Mouse (Mus musculus) embryonic facial prominence, embryonic 15.5 days (tissue): ENCODE results near the gene Amdhd2. TPM values are rescaled to one million over a fixed set of nuclear protein-coding genes. Genes with fewer than 3 reads are reported as not detected.
A peak's percentile ranks its signal among the peaks of the same experiment; 100 is the strongest.

Experiments used
- ATAC-seq: fragments of 200-750 bp; cut with Nextera tagmentation; 2 replicates; pipeline ENCODE4 v1.8.0; 2017; ENCODE audit warnings: low read depth, moderate TSS enrichment; ENCODE audit not compliant: insufficient number of reproducible peaks, low FRiP score, low TSS enrichment
- H3K27ac ChIP-seq: fragments of 300-500 bp; sonication (generic); replicated peaks from 2 replicates; pipeline ENCODE4 v1.5.1; 2015; ENCODE audit warnings: mild to moderate bottlenecking, inconsistent platforms
- H3K27me3 ChIP-seq: fragments of 300-500 bp; sonication (generic); 2 replicates; pipeline ENCODE4 v1.6.1; 2015; ENCODE audit warnings: inconsistent platforms
- H3K36me3 ChIP-seq: fragments of 300-500 bp; sonication (generic); 2 replicates; pipeline ENCODE4 v1.6.1; 2015; ENCODE audit warnings: mild to moderate bottlenecking, inconsistent platforms
- H3K4me1 ChIP-seq: fragments of 300-500 bp; sonication (generic); 2 replicates; pipeline ENCODE4 v1.6.1; 2015; ENCODE audit warnings: inconsistent platforms
- H3K4me2 ChIP-seq: fragments of 300-500 bp; sonication (generic); replicated peaks from 2 replicates; pipeline ENCODE4 v1.6.1; 2015; ENCODE audit warnings: mild to moderate bottlenecking, inconsistent platforms
- H3K4me3 ChIP-seq: fragments of 300-500 bp; sonication (generic); replicated peaks from 2 replicates; pipeline ENCODE4 v1.5.1; 2015; ENCODE audit warnings: mild to moderate bottlenecking, inconsistent platforms
- H3K9ac ChIP-seq: fragments of 300-500 bp; sonication (generic); 2 replicates; pipeline ENCODE4 v1.6.1; 2015; ENCODE audit warnings: inconsistent platforms
- H3K9me3 ChIP-seq: fragments of 300-500 bp; sonication (generic); replicated peaks from 2 replicates; pipeline ENCODE4 v1.6.1; 2016; ENCODE audit warnings: inconsistent platforms
- WGBS: fragments of 180-500 bp; shearing (Covaris S2); methylation state at CpG from one replicate; pipeline ENCODE4 v1.1.7; 2015; 5-methylcytosine and 5-hydroxymethylcytosine counted together
- polyA plus RNA-seq: library from polyadenylated mRNA; unstranded; fragments of >200 nt; fragmentation: Nextera tagmentation; extraction: Ambion mirVana; gene quantifications from 2 replicates; pipeline ENCODE4 v1.2.1, GENCODE M21; 2015

Amdhd2 gene
- polyA plus RNA-seq, 1 experiment from 2014 or later: 37.5 TPM

DNA sequence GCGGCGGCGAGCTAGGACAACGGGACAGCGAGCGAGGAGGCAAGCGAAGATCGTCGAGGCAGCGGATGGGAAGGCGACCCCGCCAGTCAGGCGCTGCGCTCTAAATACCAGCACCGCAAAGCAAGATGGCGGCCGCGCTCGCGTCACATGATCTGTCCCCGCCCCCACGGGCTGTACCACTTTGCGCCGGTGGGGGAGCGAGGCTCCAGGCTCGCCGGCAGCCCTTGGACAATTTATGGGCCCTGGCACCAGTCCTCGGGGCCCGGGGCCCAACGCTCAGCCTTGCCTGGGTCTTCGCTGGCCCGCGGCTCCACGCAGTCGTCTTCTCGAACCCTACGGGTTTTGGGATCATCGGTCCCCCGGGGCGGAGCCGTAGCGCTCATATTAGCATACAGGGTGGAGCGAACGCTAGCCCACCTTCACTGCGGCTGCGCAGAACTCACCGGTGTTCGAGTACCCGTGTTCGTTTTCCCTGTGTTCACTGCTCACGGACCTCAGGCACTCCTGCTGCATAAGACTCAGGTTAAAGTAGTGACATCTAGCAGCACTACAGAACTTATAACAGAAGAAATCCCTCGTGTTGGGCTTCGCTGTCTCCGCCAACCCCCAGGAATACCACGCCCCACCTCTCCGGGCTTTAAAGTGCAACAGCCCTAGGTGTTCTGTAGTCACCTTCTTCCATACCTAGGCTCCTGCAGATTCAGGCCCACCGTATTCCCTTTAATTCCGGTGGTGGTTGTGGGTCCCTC lies 5.9 kb upstream of the Amdhd2 start, which contains the start of gene Atp6v0c:
TSS of gene Atp6v0c (minus strand) at position 386 of the 749 bp plus-strand sequence.
- H3K4me3 ChIP-seq: peak within 1 kb of the TSS; percentile 67
- peaks cover 17% of the 10 kb centered on the region for H3K36me3 ChIP-seq
- H3K27me3 ChIP-seq: no peaks in the 10 kb centered on the region
- under 1% methylated on average over 58 of the region's 58 CpGs for WGBS
- H3K4me2 ChIP-seq: peak within 1 kb of the TSS; percentile 81
- H3K9ac ChIP-seq: peak within 1 kb of the TSS; percentile 94
- H3K27ac ChIP-seq: peak within 1 kb of the TSS; percentile 99
- peaks cover 26% of the 10 kb centered on the region for H3K4me1 ChIP-seq
- peak; percentile 92 for ATAC-seq
- H3K9me3 ChIP-seq: no peaks in the 10 kb centered on the region

DNA sequence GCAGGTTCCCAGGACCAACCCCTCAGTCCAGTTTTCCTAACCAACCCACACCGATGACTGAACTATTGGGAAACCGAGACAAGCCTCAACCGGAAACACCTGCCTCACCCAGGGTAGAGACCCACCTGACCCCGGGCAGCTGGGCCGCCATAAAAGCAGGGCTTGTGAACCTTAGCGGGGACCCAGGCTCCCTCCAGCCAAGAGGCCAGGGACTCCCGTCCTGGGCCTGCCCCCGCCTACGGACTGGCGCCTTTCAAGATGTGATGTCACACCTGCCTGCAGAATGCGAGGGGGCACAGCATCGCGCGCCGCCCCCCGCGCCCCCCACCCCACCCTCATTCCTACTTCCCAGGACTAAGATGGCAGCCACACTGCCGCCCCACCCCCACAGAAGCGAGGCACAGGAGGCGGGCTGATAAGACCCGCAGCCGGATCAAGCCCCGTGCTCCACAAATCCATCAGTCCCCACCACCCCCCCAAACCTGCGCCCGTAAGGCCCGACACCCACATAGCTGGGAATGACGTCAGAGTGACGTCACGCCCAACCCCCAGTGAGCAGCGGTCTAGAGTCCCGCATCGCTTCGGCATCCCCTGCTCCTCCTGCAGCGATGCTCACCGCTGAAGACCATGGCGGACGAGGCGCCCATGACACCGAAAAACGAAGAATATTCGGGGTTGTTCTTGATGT lies 5.2 kb upstream of the Amdhd2 start:
- ATAC-seq: peak; percentile 35
- Histone ChIP-seq H3K27ac (peak overlapping the region; percentile 99), H3K27me3 (no peaks in the 10 kb centered on the region), H3K9me3 (no peaks in the 10 kb centered on the region), H3K4me1 (peaks cover 27% of the 10 kb centered on the region), H3K36me3 (peaks cover 17% of the 10 kb centered on the region), H3K9ac (peak overlapping the region; percentile 94), H3K4me3 (peak overlapping the region; percentile 67), H3K4me2 (peak overlapping the region; percentile 81)
- WGBS: under 1% methylated on average over 38 of the region's 41 CpGs

DNA sequence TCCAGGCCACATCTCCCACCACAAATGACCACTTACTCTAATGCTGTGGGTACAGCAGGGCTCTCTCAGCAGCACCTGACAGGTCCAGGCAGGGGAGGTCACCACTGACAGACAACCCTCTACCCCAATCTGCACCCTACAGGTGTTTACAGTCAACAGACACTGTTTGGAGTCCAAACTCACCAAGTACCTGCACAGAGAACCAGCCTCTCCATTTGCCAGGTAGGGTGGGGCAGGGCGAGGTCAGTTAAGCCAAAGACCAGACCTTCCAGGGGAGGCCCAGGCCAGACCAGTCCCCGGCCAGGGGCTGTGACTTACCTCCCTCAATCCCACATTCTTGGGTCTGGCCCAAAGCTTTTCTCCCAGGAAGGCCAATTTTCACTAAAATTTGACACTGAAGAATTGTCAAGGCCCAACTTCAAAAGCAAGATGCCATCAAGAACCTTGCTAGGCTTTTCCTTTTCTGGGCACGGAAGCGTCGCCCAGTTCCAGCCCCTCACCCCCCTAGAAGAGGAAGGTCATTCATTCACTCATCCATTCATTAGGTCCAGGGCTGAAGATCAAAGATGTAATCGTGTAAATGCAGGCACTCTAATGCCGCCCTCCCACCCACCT lies 4.4 kb upstream of the Amdhd2 start:
- 53% methylated on average over 7 of the region's 7 CpGs for WGBS
- ATAC-seq: no peak

GRCm38 (mm10) chr17:24167120-24167519 lies 3.6 kb upstream of the Amdhd2 start:
- no peaks in the 10 kb centered on the region for H3K9me3 ChIP-seq
- no peak overlapping the region for H3K27ac ChIP-seq
- H3K36me3 ChIP-seq: peaks cover 17% of the 10 kb centered on the region
- no peak overlapping the region for H3K9ac ChIP-seq
- H3K4me3 ChIP-seq: no peak overlapping the region
- peaks cover 38% of the 10 kb centered on the region for H3K4me1 ChIP-seq
- 81% methylated on average over 6 of the region's 6 CpGs for WGBS
- no peaks in the 10 kb centered on the region for H3K27me3 ChIP-seq
- ATAC-seq: no peak
- H3K4me2 ChIP-seq: no peak overlapping the region

More for the DNA sequence above, 4.4 kb upstream of the Amdhd2 start:
- peak overlapping the region; percentile 94 for H3K9ac ChIP-seq
- no peaks in the 10 kb centered on the region for H3K9me3 ChIP-seq
- peak overlapping the region; percentile 67 for H3K4me3 ChIP-seq
- no peaks in the 10 kb centered on the region for H3K27me3 ChIP-seq
- H3K4me1 ChIP-seq: peaks cover 32% of the 10 kb centered on the region
- peak overlapping the region; percentile 81 for H3K4me2 ChIP-seq
- peaks cover 17% of the 10 kb centered on the region for H3K36me3 ChIP-seq
- peak overlapping the region; percentile 99; the same call in 1 of the 2 replicates for H3K27ac ChIP-seq

DNA sequence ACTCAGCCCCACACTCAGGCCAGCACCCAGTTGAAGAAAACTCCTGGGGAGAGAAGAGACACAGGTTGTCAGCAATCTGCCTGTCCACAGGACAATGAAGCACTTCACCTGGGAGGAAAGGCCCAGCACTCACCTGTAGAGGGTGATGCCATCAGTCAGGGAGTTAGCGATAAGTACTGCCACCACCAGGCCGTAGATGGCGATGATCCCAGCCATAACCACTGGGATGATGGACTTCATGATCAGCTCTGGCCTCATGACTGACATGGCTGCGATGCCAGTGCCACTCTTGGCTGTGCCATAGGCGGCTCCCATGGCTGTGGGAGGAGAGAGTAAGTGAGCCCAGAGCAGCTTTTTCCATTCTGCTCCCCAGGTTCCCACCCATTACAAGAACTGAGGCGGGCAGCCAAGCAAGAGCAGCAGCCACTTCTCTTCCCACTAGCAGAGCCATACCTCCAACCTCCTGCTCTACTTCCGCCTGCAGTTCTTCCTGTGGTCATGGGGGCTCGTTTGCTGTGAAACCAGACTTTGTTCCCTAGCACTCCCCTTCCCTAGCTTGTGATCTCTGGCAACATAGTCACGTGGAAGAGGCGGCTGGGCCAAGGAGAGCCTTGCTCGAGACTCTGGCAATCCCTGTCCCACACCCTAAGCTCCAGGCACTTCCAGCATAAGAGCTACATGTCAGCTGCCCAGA lies 1.1 kb upstream of the Amdhd2 start:
- Histone ChIP-seq H3K27ac (no peak overlapping the region), H3K36me3 (peaks cover 17% of the 10 kb centered on the region), H3K4me3 (no peak overlapping the region), H3K4me1 (peaks cover 31% of the 10 kb centered on the region), H3K27me3 (no peaks in the 10 kb centered on the region), H3K4me2 (no peak overlapping the region), H3K9ac (no peak overlapping the region), H3K9me3 (no peaks in the 10 kb centered on the region)
- no peak for ATAC-seq
- 76% methylated on average over 11 of the region's 11 CpGs for WGBS

GRCm38 (mm10) chr17:24162584-24163175 lies 886 bp downstream of the Amdhd2 start:
- H3K9ac ChIP-seq: peak overlapping the region; percentile 79
- no peaks in the 10 kb centered on the region for H3K27me3 ChIP-seq
- peaks cover 22% of the 10 kb centered on the region for H3K36me3 ChIP-seq
- WGBS: 22% methylated on average over 17 of the region's 17 CpGs
- no peaks in the 10 kb centered on the region for H3K9me3 ChIP-seq
- peak overlapping the region; percentile 90 for H3K27ac ChIP-seq
- peak overlapping the region; percentile 83 for H3K4me3 ChIP-seq
- no peak; the same call in 1 of the 2 replicates for ATAC-seq
- peaks cover 24% of the 10 kb centered on the region for H3K4me1 ChIP-seq
- peak overlapping the region; percentile 79 for H3K4me2 ChIP-seq

DNA sequence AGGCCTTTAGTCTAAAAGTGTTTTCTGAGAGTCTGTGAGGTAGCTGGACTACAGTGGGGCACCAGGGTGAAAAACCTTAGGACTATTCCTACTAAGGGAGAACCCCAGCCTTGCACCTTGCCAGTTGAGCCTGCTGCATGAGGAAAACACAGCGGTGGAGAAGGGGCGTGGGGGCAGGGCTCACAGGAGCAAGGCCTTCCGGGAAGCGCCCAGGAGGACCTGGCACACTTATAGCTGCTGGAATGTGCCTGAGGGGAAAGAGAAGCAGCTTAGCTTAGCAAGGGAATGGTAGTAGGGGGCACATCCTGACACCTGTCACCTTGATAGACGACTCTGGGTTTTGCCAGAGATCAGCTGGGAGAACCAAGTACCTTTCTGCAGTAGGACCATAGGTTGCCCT lies 2.1 kb downstream of the Amdhd2 start:
- Histone ChIP-seq H3K36me3 (peaks cover 24% of the 10 kb centered on the region), H3K9me3 (no peaks in the 10 kb centered on the region), H3K4me2 (no peak overlapping the region), H3K27ac (no peak overlapping the region), H3K27me3 (no peaks in the 10 kb centered on the region), H3K4me3 (no peak overlapping the region), H3K4me1 (peaks cover 18% of the 10 kb centered on the region), H3K9ac (no peak overlapping the region)
- ATAC-seq: no peak
- 71% methylated on average over 5 of the region's 5 CpGs for WGBS

DNA sequence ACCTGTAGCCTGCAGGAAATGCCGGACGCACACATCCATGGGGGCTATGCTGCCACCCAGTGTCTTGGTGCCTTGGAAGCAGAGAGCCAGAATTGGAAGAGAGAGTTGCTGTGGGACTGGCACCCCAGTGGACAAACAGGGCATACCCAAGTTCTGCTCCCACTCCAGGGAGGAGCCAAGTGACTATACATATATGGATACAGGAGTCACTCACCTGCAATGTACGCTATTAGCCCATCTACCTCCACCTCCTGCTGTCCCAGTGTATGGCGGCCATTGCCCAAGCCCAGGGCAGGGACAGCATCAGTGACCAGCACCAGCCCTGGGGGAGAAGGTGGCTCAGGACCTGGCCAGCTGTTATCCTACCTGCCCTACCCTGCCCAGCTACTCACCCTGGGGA lies 6.0 kb downstream of the Amdhd2 start:
- WGBS: 96% methylated on average over 4 of the region's 4 CpGs
- ATAC-seq: no peak
- Histone ChIP-seq H3K27ac (no peak overlapping the region), H3K27me3 (no peaks in the 10 kb centered on the region), H3K4me2 (no peak overlapping the region), H3K9me3 (no peaks in the 10 kb centered on the region), H3K4me3 (no peak overlapping the region), H3K4me1 (peaks cover 5% of the 10 kb centered on the region), H3K36me3 (peaks cover 13% of the 10 kb centered on the region), H3K9ac (no peak overlapping the region)

- no peak for ATAC-seq
- Histone ChIP-seq H3K4me2 (no peak overlapping the region), H3K36me3 (peaks cover 13% of the 10 kb centered on the region), H3K27me3 (no peaks in the 10 kb centered on the region), H3K4me3 (no peak overlapping the region), H3K27ac (no peak overlapping the region), H3K9me3 (no peaks in the 10 kb centered on the region), H3K9ac (no peak overlapping the region), H3K4me1 (peaks cover 7% of the 10 kb centered on the region)
- WGBS: 91% methylated on average over 6 of the region's 6 CpGs
These were observed 6.4 kb downstream of the Amdhd2 start for GRCm38 (mm10) chr17:24157121-24157520.

GRCm38 (mm10) chr17:24156394-24156793 lies 7.2 kb downstream of the Amdhd2 start:
- ATAC-seq: no peak
- H3K4me3 ChIP-seq: no peak overlapping the region
- H3K27ac ChIP-seq: no peak overlapping the region
- H3K27me3 ChIP-seq: no peaks in the 10 kb centered on the region
- H3K9me3 ChIP-seq: no peaks in the 10 kb centered on the region
- H3K36me3 ChIP-seq: peaks cover 13% of the 10 kb centered on the region
- no peak overlapping the region for H3K4me2 ChIP-seq
- 86% methylated on average over 3 of the region's 3 CpGs for WGBS
- no peak overlapping the region for H3K9ac ChIP-seq
- H3K4me1 ChIP-seq: peaks cover 13% of the 10 kb centered on the region
